Mouse (Mus musculus): ENCODE data around the gene Rad9a.

DNA sequence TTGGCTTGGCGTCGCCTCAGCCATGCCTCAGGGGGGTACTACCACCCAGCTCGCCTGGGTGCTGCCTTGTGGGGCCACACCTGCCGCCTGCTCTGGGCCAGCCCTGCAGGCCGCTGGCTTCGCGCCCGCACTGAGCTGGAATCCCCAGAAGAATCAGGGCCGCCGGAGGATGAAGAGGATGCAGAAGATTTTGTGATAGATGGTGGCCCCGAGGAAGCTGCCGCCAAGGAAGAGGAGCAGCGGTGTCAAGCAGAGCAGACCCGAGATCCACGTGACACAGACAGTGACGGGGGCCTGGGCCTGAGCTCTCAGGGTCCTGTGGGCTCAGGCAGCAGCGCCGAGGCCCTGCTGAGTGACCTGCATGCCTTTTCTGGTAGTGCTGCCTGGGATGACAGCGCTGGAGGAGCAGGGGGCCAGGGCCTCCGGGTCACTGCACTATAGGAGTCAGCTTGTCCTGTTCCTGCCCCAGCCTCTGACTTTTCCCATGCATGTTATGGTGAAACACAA lies 45.3 kb downstream of the Rad9a start:
- TF ChIP-seq USF1 (IDR thresholded peaks at IDR 0.05; ENCODE audit: low read depth) (no peak), POLR2A (IDR thresholded peaks at IDR 0.05; ENCODE audit: insufficient read length, low read depth) (peak; percentile 21), MAX (IDR thresholded peaks at IDR 0.05; ENCODE audit: low read depth) (no peak), REST (IDR thresholded peaks at IDR 0.05; ENCODE audit: insufficient read depth, insufficient read length) (no peak), TCF3 (IDR thresholded peaks at IDR 0.05; ENCODE audit: insufficient read length, low read depth) (no peak), POLR2AphosphoS2 (IDR thresholded peaks at IDR 0.05; ENCODE audit: insufficient read length, low read depth) (peak; percentile 47), MYOG (IDR thresholded peaks at IDR 0.05; ENCODE audit: control insufficient read depth in 1 of 3, insufficient read depth in 1 of 3, insufficient read length in 2 of 3, low read depth in 2 of 3) (peak in 1 of 3 experiments; percentile 9), TCF12 (IDR thresholded peaks at IDR 0.05; ENCODE audit: insufficient read depth, poor library complexity, severe bottlenecking) (no peak), E2F4 (IDR thresholded peaks at IDR 0.05; ENCODE audit: insufficient read depth) (no peak), SRF (IDR thresholded peaks at IDR 0.05; ENCODE audit: control insufficient read depth, insufficient read length, low read depth) (no peak), CEBPB (IDR thresholded peaks at IDR 0.05; ENCODE audit: insufficient read depth, poor library complexity, severe bottlenecking) (no peak), MYOD1 (IDR thresholded peaks at IDR 0.05; ENCODE audit: control insufficient read depth in 1 of 3, insufficient read length in 2 of 3, low read depth in 2 of 3) (peak in 1 of 3 experiments; percentile 8)
